In the genomic region with DNA sequence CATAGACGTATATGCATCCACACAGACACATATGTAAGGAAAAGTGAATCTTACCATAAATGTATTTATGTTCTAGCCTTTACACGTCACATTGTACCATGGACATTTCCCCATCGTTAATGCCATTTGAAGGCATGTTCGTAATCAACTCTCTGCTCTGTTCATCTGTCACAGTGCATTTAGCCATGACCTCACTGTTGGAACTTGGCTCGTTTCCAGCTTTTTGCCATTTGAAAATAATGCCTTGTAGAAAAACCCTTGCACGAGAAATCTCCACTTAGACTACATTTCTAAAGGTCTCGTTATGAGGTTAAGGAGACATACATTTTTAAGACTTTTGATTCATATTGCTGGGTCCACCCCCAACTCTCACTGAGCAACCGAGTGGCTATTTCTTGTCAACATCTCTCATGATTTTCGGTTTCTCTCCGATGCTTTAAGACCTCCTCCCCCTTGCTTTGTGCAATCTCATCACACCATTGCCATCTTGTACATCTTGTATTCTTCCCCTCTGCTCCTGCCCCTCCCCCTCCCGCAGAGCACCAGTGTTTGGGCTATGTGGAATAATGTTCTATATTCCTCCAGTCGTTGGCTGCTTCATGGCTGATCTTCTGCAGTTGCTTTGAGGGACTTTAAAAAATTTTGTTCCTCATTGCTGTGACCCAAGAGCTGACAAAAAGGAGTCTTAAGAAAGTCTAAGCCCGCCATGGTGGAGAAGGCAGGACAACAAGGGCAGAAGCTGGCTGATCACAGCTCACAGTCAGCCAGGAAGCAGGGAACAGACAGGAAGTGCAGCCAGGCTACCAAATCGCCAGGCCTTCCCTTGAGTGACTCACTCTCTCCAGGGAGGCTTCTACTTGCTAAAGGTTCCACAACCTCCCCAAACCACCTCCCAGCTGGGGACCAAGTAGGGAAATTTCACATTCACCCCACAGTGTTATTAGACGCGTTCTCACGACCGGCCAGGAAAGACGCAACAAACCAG, we compare ENCODE assay signal across 13 mouse cellular contexts. TPM values are rescaled to one million over a fixed set of nuclear protein-coding genes. Genes with fewer than 3 reads are reported as not detected.
DNase-seq lines count a peak whose midpoint lies in the region; ATAC-seq and TF ChIP-seq lines count a peak whose summit lies in the region.
"Had no signal": no experiment of that assay in that cellular context is flagged by ENCODE, and none has a peak within 500 bp of the region (broad histone marks: within the 10 kb centered on the region; RNA-seq: fewer than 3 reads in every experiment).

No protein-coding gene starts in this region.

- no peak overlapping the region for H3K4me3 ChIP-seq in forebrain, embryonic 14.5 days (ENCODE audit: low read depth, low read length)
- no peak overlapping the region for H3K4me3 ChIP-seq in forebrain, postnatal 0 days (ENCODE audit: low read depth, low read length)
- no peak overlapping the region for H3K4me3 ChIP-seq in lung, postnatal 0 days (ENCODE audit: low read depth, low read length)
- H3K4me3 ChIP-seq in lung, adult 2 months (replicated peaks; ENCODE audit: extremely low read depth, low read depth, low read length), result no peak overlapping the region
- H3K4me3 ChIP-seq: embryonic facial prominence, embryonic 12.5 days; neural tube, embryonic 12.5 days had no signal

- no peaks in the 10 kb centered on the region for H3K27me3 ChIP-seq in forebrain, embryonic 14.5 days (replicated peaks; ENCODE audit: control insufficient read depth, insufficient read depth, low read length)
- H3K27me3 ChIP-seq in forebrain, postnatal 0 days (ENCODE audit: insufficient read depth, low read length), result no peaks in the 10 kb centered on the region
- no peaks in the 10 kb centered on the region for H3K27me3 ChIP-seq in lung, postnatal 0 days (replicated peaks; ENCODE audit: insufficient read depth, low read length)
- H3K27me3 ChIP-seq: embryonic facial prominence, embryonic 12.5 days; neural tube, embryonic 12.5 days had no signal

- H3K9me3 ChIP-seq in forebrain, embryonic 14.5 days (replicated peaks; ENCODE audit: control insufficient read depth, low read length), result no peaks in the 10 kb centered on the region
- no peaks in the 10 kb centered on the region for H3K9me3 ChIP-seq in forebrain, postnatal 0 days (ENCODE audit: low read length)
- H3K9me3 ChIP-seq in lung, postnatal 0 days (ENCODE audit: low read length), result no peaks in the 10 kb centered on the region
- H3K9me3 ChIP-seq: embryonic facial prominence, embryonic 12.5 days; neural tube, embryonic 12.5 days had no signal

- no peak overlapping the region for H3K27ac ChIP-seq in forebrain, embryonic 14.5 days (ENCODE audit: low read depth, low read length)
- no peak overlapping the region for H3K27ac ChIP-seq in forebrain, postnatal 0 days (ENCODE audit: low read depth, low read length)
- H3K27ac ChIP-seq in lung, postnatal 0 days (ENCODE audit: low read length), result no peak overlapping the region
- H3K27ac ChIP-seq: embryonic facial prominence, embryonic 12.5 days; neural tube, embryonic 12.5 days had no signal

- no peak for TF ChIP-seq EP300 in lung, postnatal 0 days (IDR thresholded peaks at IDR 0.05)

- no peak overlapping the region for H3K9ac ChIP-seq in forebrain, embryonic 14.5 days (ENCODE audit: low read length)
- no peak overlapping the region for H3K9ac ChIP-seq in forebrain, postnatal 0 days
- no peak overlapping the region for H3K9ac ChIP-seq in lung, postnatal 0 days (replicated peaks; ENCODE audit: low read depth)
- H3K9ac ChIP-seq: embryonic facial prominence, embryonic 12.5 days; liver, postnatal 0 days; neural tube, embryonic 12.5 days had no signal

- DNase-seq in forebrain, embryonic 14.5 days (ENCODE audit: low spot score), result peak; percentile 58
- DNase-seq in forebrain, postnatal 0 days, result no peak
- DNase-seq in lung, postnatal 0 days (ENCODE audit: low spot score), result peak; percentile 47
- DNase-seq in lung, adult 2 months, result no peak
- DNase-seq in cerebellum, postnatal 14 days, result peak; percentile 76 to 84
- DNase-seq in retina, postnatal 7 days (ENCODE audit: low read depth, low spot score), result peak; percentile 14
- no peak for DNase-seq in left cerebral cortex, adult 11 months (ENCODE audit: low spot score)
- DNase-seq in frontal cortex, postnatal 14 days (ENCODE audit: low spot score in 2 of 2), result no peak
- DNase-seq: liver, postnatal 0 days had no signal

- no peak for TF ChIP-seq POLR2A in lung, adult 2 months (IDR thresholded peaks at IDR 0.05; ENCODE audit: borderline replicate concordance, extremely low read depth, low read depth, low read length)

- H3K4me1 ChIP-seq in forebrain, embryonic 14.5 days (ENCODE audit: control insufficient read depth, insufficient read depth, low read length), result peaks cover 4% of the 10 kb centered on the region; the same call in 1 of the 2 replicates
- H3K4me1 ChIP-seq in forebrain, postnatal 0 days (ENCODE audit: insufficient read depth), result no peaks in the 10 kb centered on the region
- no peaks in the 10 kb centered on the region for H3K4me1 ChIP-seq in lung, postnatal 0 days (ENCODE audit: insufficient read depth, low read depth, low read length)
- no peaks in the 10 kb centered on the region for H3K4me1 ChIP-seq in lung, adult 2 months (ENCODE audit: control insufficient read depth, insufficient read depth, low read length)
- H3K4me1 ChIP-seq: embryonic facial prominence, embryonic 12.5 days; neural tube, embryonic 12.5 days had no signal

- H3K4me2 ChIP-seq in forebrain, embryonic 14.5 days (ENCODE audit: low read length), result no peak overlapping the region
- H3K4me2 ChIP-seq in forebrain, postnatal 0 days (ENCODE audit: low read depth), result no peak overlapping the region
- H3K4me2 ChIP-seq in lung, postnatal 0 days (replicated peaks; ENCODE audit: low read depth, low read length), result no peak overlapping the region
- H3K4me2 ChIP-seq: embryonic facial prominence, embryonic 12.5 days; neural tube, embryonic 12.5 days had no signal

- H3K36me3 ChIP-seq in forebrain, embryonic 14.5 days (ENCODE audit: control insufficient read depth, insufficient read depth, low read length), result no peaks in the 10 kb centered on the region
- H3K36me3 ChIP-seq in forebrain, postnatal 0 days (ENCODE audit: insufficient read depth), result no peaks in the 10 kb centered on the region
- H3K36me3 ChIP-seq in lung, postnatal 0 days (ENCODE audit: insufficient read depth, low read length), result no peaks in the 10 kb centered on the region
- H3K36me3 ChIP-seq: embryonic facial prominence, embryonic 12.5 days; neural tube, embryonic 12.5 days had no signal

- no peak for TF ChIP-seq CTCF in forebrain, postnatal 0 days (IDR thresholded peaks at IDR 0.05; ENCODE audit: low read depth)
- TF ChIP-seq CTCF in lung, postnatal 0 days (IDR thresholded peaks at IDR 0.05), result no peak
- no peak for TF ChIP-seq CTCF in lung, adult 2 months (IDR thresholded peaks at IDR 0.05; ENCODE audit: insufficient read depth, low read length)

- ATAC-seq in forebrain, embryonic 14.5 days, result no peak
- no peak for ATAC-seq in forebrain, postnatal 0 days
- ATAC-seq in lung, postnatal 0 days, result peak; percentile 48; the same call in 1 of the 2 replicates
- ATAC-seq: CD4-positive, CD25-positive, alpha-beta regulatory T cell, adult 4 months; hindbrain, embryonic 16.5 days; liver, postnatal 0 days had no signal

- WGBS in forebrain, embryonic 14.5 days, result 68% methylated on average over 19 of the region's 19 CpGs
- 67% methylated on average over 19 of the region's 19 CpGs for WGBS in forebrain, postnatal 0 days
- 71% methylated on average over 19 of the region's 19 CpGs for WGBS in lung, postnatal 0 days
- WGBS in lung, adult 2 months, result 70% methylated on average over 19 of the region's 19 CpGs

RNA-seq across cellular contexts. Expression of a gene that starts 40.4 kb away (rescaled TPM):
- polyA plus RNA-seq in forebrain, embryonic 14.5 days (2014; fragmentation: Nextera tagmentation; extraction: Ambion mirVana), result 20.6 and 25.8 TPM in 2 replicates
- total RNA-seq in forebrain, postnatal 0 days (2014; rRNA removed), result 40.8 and 45.5 TPM in 2 replicates
- polyA plus RNA-seq in forebrain, postnatal 0 days (2015; fragmentation: Nextera tagmentation; extraction: Ambion mirVana), result 13.8 and 16.8 TPM in 2 replicates
- polyA plus RNA-seq in lung, postnatal 0 days (2015; fragmentation: Nextera tagmentation; extraction: Ambion mirVana), result 7.2 and 7.7 TPM in 2 replicates
- 2.8 and 6.7 TPM in 2 replicates for polyA plus RNA-seq in lung, adult 2 months (2012; rRNA removed)

Comparison
In these comparisons a context has a peak if more than half of its experiments do, and no peak if none do; other contexts are left out.
1. DNase-seq: peak in forebrain, embryonic 14.5 days (single experiment), lung, postnatal 0 days (single experiment), cerebellum, postnatal 14 days (2 of 2) and retina, postnatal 7 days (single experiment); none in forebrain, postnatal 0 days (single experiment), lung, adult 2 months (single experiment), left cerebral cortex, adult 11 months (single experiment) and frontal cortex, postnatal 14 days (0 of 2).